Mouse (Mus musculus): ENCODE data around the gene Cox14.
A peak's percentile ranks its signal among the peaks of the same experiment; 100 is the strongest.
"Not testable (repeated sequence)": the region's sequence is repeated elsewhere in the genome, so short reads cannot be mapped to it uniquely, and the experiment has no call there.

The Cox14 gene

GRCm38 (mm10) chr15:99725341-99726155 is at the start of gene Cox14:
Cox14 (plus strand) TSS chr15:99725618.
- peak; percentile 90 for DNase-seq (ENCODE audit: low spot score)

DNA sequence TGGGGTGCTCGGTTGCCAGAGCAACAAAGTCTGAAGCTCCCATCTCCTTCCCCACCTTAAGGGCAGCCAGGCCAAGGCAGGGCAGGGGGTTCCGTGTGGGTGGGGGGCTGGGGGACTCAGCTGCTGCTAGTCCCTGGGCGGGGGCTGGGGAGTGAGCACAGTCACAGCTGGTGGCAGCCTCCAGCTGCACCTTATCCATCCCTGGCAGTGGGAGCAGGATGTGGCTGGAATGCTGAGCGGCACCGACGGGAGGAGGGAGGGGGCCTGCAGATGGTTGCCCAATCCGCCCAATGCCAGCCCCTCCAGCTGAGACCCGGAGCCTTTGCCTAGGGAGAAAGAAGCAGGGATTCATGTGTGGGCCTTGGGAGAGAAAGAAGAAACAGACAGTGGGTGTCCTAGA is 48.3 kb upstream of the Cox14 start:
- no peak for DNase-seq (ENCODE audit: low spot score)

DNA sequence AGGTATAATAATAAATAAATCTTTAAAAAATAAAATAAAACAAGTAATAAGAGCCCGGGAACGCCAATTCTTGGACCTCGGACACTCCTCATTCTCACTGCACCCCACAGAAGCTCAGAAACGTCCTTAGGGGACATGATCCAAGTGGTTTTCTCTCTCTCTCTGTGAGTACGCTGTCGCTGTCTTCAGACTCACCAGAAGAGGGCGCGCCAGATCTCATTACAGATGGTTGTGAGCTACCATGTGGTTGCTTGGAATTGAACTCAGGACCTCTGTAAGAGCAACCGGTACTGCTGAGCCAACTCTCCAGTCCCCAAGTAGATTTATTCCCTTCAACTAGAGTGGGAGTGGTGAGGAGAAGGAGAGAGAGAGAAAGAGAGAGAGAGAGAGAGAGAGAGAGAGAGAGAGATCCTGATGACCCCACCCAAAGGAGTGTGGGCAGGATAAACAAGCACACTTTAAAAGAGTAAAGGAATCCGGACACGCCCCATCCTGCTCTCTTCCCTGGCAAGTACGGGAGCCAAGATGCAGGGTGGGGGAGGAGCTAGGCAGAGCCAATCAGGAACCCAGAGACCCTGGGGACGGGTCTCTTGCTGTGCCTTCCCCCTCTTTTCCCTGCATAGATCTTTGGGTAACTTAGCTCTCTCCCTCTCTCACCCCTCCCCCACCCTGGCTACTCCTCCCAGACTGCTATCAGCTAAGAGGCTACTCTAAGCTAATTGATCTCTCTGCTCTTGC is 47.2 kb upstream of the Cox14 start:
- DNase-seq (ENCODE audit: low spot score), result no peak

- DNase-seq (ENCODE audit: low spot score), result no peak
Measured at GRCm38 (mm10) chr15:99679008-99679407, 46.4 kb upstream of the Cox14 start.

GRCm38 (mm10) chr15:99682880-99683279 is 42.5 kb upstream of the Cox14 start:
- no peak for DNase-seq (ENCODE audit: low spot score)

DNA sequence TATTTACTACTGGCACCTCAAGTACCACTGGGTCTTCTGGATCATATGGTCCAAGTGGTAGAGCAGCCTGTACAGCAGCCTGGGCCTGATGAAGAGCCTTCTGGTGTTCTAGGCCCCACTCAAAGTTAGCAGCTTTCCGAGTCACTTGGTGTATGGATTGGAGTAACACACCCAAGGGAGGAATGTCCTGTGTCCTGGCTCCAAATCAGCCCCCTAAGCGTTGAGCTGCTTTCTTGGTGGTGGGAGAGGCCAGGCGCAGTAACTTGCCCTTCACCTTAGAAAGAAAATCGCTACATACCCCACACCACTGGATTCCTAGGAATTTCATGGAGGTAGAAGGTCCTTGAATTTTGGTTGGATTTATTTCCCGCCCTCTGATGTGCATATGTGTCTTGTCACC is 41.3 kb upstream of the Cox14 start:
- DNase-seq (ENCODE audit: low spot score), result no peak

GRCm38 (mm10) chr15:99688712-99689111 is 36.7 kb upstream of the Cox14 start:
- no peak for DNase-seq (ENCODE audit: low spot score)

DNA sequence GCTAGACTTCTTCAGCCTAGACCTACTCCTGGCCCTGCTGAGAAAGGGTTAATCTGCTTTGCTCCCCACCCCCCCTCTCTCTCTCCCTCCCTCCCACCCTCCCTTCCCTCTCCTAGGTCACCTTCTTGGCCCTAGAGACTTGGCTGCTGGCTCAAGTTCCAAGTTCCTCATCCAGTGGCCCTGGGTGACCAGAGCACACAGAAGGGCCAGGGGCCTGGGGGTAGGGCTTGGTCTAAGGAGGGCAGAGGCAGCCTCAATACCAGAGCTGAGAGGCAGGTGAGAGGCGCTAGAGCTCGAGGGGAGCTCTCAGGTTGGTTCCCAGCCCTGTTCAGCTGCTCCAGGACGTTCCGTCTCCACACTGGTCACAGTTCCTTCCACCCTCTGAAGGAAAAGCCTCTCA is 34.5 kb upstream of the Cox14 start:
- DNase-seq (ENCODE audit: low spot score), result no peak

- no peak for DNase-seq (ENCODE audit: low spot score)
Measured at GRCm38 (mm10) chr15:99691976-99692375, 33.4 kb upstream of the Cox14 start.

- no peak for DNase-seq (ENCODE audit: low spot score)
Measured at GRCm38 (mm10) chr15:99697309-99697708, 28.1 kb upstream of the Cox14 start.

- DNase-seq (ENCODE audit: low spot score), result no peak
Measured at GRCm38 (mm10) chr15:99698533-99699085, 26.8 kb upstream of the Cox14 start.

DNA sequence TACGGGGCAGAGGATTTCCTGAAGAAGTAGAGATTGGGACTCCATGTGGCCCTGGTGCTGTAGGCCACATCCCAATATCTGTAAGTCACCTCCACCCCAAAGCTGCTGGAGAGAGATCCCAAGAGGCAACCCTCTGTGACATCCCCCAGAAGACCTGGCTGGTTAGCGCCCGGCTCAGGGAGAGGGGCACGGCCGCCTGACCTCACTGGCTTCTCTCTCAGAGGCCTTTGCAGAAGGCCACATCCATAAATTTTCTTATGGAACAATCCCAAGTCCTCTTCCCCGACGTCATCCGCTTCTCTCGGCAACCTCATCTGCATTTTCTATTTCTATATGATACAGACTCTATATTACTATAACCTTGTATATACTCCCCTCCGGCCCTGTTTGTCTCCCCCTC is 25.7 kb upstream of the Cox14 start:
- DNase-seq (ENCODE audit: low spot score), result no peak

GRCm38 (mm10) chr15:99700219-99701106 is 25.0 kb upstream of the Cox14 start:
- DNase-seq (ENCODE audit: low spot score), result no peak

GRCm38 (mm10) chr15:99701640-99701998 is 23.8 kb upstream of the Cox14 start:
- DNase-seq (ENCODE audit: low spot score), result not testable (repeated sequence)

DNA sequence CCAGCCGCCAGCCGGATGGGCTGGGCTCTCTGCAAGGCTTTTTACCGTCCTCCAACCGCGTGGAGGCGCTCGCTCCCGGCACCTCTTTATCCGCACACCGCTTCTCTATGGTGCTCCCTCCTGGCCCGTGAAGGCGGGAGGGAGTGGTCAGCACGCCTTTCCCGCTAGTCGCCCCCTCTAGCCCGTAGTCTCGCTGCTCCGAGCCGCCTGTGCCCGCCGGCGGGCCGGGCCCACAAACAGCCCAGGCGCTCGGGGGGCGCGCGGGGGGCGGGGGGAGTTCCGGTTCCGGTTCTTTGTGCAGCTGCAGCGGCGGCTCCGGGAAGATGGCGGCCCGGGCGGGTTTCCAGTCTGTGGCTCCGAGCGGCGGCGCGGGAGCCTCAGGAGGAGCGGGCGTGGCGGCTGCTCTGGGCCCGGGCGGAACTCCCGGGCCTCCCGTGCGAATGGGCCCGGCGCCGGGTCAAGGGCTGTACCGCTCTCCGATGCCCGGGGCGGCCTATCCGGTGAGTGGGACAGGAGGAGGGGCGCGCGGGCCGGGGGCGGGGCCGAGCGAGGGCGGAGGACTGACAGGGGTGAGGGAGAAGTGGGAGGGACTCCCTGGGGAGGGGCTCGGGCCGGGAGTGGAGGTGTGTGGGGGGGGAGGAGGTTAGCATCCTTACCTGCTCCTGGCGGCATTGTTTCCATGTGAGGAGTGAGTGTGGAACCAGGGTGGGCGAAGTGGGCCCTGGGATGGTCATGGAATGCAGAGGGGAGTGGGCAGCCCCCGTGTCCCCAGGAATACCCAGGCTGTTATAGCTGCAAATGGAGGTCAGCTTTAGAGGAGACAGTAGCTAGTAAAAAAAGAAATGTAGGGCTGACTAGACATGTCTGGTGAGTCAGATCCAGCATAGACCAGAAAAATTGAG is 23.2 kb upstream of the Cox14 start, which contains the start of gene Smarcd1:
Gene Smarcd1, plus strand, starts transcription at position 131 of the 902 bp plus-strand sequence.
- DNase-seq (ENCODE audit: low spot score), result peak; percentile 90

DNA sequence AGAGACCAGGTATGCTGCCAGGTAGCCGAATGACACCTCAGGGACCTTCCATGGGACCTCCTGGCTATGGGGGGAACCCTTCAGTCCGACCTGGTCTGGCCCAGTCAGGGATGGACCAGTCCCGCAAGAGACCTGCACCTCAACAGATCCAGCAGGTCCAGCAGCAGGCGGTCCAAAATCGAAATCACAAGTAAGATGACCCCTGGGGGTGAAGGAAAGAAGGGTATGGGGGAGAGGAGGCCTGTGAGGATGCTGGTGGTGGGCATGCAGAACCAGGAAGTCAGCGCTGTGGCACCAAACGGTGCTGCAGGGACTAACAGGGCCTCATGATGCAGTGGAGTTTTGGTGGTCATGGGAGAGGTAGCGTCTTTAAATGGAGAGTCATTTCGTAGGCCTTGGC is 22.3 kb upstream of the Cox14 start:
- DNase-seq (ENCODE audit: low spot score), result no peak

GRCm38 (mm10) chr15:99703676-99704040 is 21.8 kb upstream of the Cox14 start:
- no peak for DNase-seq (ENCODE audit: low spot score)

GRCm38 (mm10) chr15:99704041-99704681 is 21.3 kb upstream of the Cox14 start:
- no peak for DNase-seq (ENCODE audit: low spot score)

DNA sequence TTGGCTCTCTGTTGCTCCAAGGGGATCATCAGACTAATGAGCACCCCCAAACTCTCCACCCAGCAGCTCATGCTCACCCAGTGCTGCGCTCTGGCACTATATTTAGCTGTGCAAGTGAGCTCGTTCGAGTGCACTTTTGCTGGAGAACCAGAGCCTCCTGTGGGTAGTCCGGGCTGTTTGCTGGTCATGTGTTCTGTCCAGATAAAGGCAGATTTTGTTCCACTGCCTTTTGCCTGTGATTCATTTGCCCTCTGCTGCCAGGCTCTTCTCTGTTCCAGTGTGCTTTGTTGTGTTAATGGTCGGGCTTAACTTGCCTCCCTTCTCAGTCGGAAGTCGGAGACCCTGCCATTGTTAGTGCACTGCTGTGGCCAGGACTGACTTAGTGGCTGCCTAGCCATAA is 20.5 kb upstream of the Cox14 start:
- no peak for DNase-seq (ENCODE audit: low spot score)

- DNase-seq (ENCODE audit: low spot score), result peak; percentile 38
Measured at GRCm38 (mm10) chr15:99705440-99706048, 19.9 kb upstream of the Cox14 start, which contains the start of gene Gm17349. Gm17349 (minus strand) TSS chr15:99705490.
